Comparison of ENCODE assay signal across 17 mouse cellular contexts in genomic region chr12:21479251-21479650, GRCm38 (mm10).
"Had no signal": no experiment of that assay in that cellular context is flagged by ENCODE, and none has a peak within 500 bp of the region (broad histone marks: within the 10 kb centered on the region; RNA-seq: fewer than 3 reads in every experiment).

No protein-coding gene starts in this region.

- H3K4me3 ChIP-seq: lung, embryonic 15.5 days; megakaryocyte, embryonic 14.5 days; midbrain, embryonic 13.5 days; midbrain, embryonic 15.5 days; neural tube, embryonic 12.5 days; stomach, embryonic 15.5 days had no signal

- H3K4me2 ChIP-seq: lung, embryonic 15.5 days; midbrain, embryonic 11.5 days; midbrain, embryonic 13.5 days; midbrain, embryonic 15.5 days; neural tube, embryonic 12.5 days; stomach, embryonic 15.5 days had no signal

- H3K9me3 ChIP-seq: lung, embryonic 15.5 days; midbrain, embryonic 13.5 days; midbrain, embryonic 15.5 days; neural tube, embryonic 12.5 days; stomach, embryonic 15.5 days had no signal

- DNase-seq: lung, adult 2 months; lung, postnatal 14 days; lung, postnatal 36 days; right cerebral cortex, postnatal 14 days; thymus, adult 2 months; thymus, postnatal 25 days; thymus, postnatal 4 days had no signal

- H3K9ac ChIP-seq: lung, embryonic 15.5 days; midbrain, embryonic 13.5 days; midbrain, embryonic 15.5 days; neural tube, embryonic 12.5 days; stomach, embryonic 15.5 days had no signal

- H3K4me1 ChIP-seq: lung, embryonic 15.5 days; megakaryocyte, embryonic 14.5 days; midbrain, embryonic 13.5 days; midbrain, embryonic 15.5 days; neural tube, embryonic 12.5 days; stomach, embryonic 15.5 days had no signal

- ATAC-seq: lung, postnatal 0 days; midbrain, embryonic 13.5 days; midbrain, embryonic 15.5 days had no signal

- H3K27ac ChIP-seq: lung, embryonic 15.5 days; macrophage; midbrain, embryonic 13.5 days; midbrain, embryonic 15.5 days; neural tube, embryonic 12.5 days; stomach, embryonic 15.5 days; stomach, postnatal 0 days had no signal

- H3K36me3 ChIP-seq: lung, embryonic 15.5 days; midbrain, embryonic 13.5 days; midbrain, embryonic 15.5 days; neural tube, embryonic 12.5 days; stomach, embryonic 15.5 days had no signal

- H3K27me3 ChIP-seq: lung, embryonic 15.5 days; megakaryocyte, embryonic 14.5 days; midbrain, embryonic 13.5 days; midbrain, embryonic 15.5 days; neural tube, embryonic 12.5 days; stomach, embryonic 15.5 days had no signal
